Mouse (Mus musculus): ENCODE results near the gene Olfr961. TPM values are rescaled to one million over a fixed set of nuclear protein-coding genes. Genes with fewer than 3 reads are reported as not detected.

The Olfr961 gene
- total and polyA plus RNA-seq, 3 experiments = 0.11 TPM; not detected in 2

DNA sequence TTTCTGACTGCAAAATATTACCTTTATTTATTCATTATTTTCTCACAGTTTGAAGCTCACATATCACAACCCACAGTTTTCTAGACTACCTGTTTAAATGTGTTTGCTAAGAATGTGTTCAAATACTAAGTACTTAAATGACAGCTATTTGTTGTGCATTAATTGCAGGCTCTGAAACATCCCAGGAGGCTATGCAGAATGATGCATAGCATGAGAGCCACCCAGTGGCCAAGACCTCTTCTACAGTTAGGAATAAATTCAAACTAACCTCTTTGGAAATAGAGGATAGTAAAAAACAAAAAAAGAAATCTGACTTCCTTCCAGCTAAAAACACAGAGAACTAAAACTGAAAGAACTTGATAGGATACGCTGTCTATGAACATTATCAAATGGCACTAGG is 32.9 kb upstream of the Olfr961 start:
- TF ChIP-seq CTCF (IDR thresholded peaks at IDR 0.05; ENCODE audit: low read depth, low read length) (no peak), GATA2 (IDR thresholded peaks at IDR 0.05; ENCODE audit: borderline replicate concordance, low read depth, low read length) (no peak), POLR2AphosphoS5 (IDR thresholded peaks at IDR 0.05; ENCODE audit: insufficient replicate concordance, low read depth, low read length) (no peak), TAL1 (conservative IDR thresholded peaks at IDR 0.05; ENCODE audit: low read depth, low read length) (no peak), GATA1 (IDR thresholded peaks at IDR 0.05; ENCODE audit: borderline replicate concordance, low read length) (no peak)
- no peaks in the 10 kb centered on the region for H3K36me3 ChIP-seq (replicated peaks)
- no peak for ATAC-seq (ENCODE audit: extremely low read depth, insufficient number of reproducible peaks, low FRiP score, poor library complexity, severe bottlenecking)
- H3K4me3 ChIP-seq (ENCODE audit: low read depth, low read length) = no peak overlapping the region
- no peaks in the 10 kb centered on the region for H3K4me1 ChIP-seq (ENCODE audit: insufficient read depth, low read depth, low read length)
- no peaks in the 10 kb centered on the region for H3K27me3 ChIP-seq (ENCODE audit: insufficient read depth, low read length)
- DNase-seq (ENCODE audit: low spot score) = no peak
- no peaks in the 10 kb centered on the region for H3K9me3 ChIP-seq (replicated peaks)

DNA sequence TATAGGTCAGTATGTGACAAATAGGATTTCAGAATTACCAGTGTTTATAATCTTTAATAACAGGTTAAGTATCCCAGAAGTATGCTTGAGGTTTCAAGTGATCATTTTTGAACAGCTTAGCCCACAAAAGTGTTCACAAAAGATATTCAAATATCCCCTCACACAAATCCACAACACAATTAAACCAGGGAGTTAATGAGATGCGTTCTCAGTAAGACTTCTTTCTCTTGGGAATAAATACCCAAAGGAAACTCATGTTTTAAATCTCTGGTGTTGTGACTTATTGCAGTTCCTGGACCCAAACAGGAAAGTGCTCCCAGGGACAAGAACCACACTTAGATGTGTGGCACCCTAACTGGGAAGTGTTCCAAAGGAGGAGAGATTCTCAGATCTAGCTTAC is 23.8 kb upstream of the Olfr961 start, which contains the start of gene Olfr960:
Gene Olfr960, plus strand, starts transcription at position 301 of the 400 bp plus-strand sequence.
- no peak within 1 kb of the TSS for H3K4me3 ChIP-seq (ENCODE audit: low read depth, low read length)
- H3K27me3 ChIP-seq (ENCODE audit: insufficient read depth, low read length) = no peaks in the 10 kb centered on the region
- DNase-seq (ENCODE audit: low spot score) (no peak), ATAC-seq (ENCODE audit: extremely low read depth, insufficient number of reproducible peaks, low FRiP score, poor library complexity, severe bottlenecking) (no peak)
- no peaks in the 10 kb centered on the region for H3K36me3 ChIP-seq (replicated peaks)
- no peaks in the 10 kb centered on the region for H3K9me3 ChIP-seq (replicated peaks)
- TF ChIP-seq GATA2 (IDR thresholded peaks at IDR 0.05; ENCODE audit: borderline replicate concordance, low read depth, low read length) = no peak
- no peak for TF ChIP-seq GATA1 (IDR thresholded peaks at IDR 0.05; ENCODE audit: borderline replicate concordance, low read length)
- no peak for TF ChIP-seq POLR2AphosphoS5 (IDR thresholded peaks at IDR 0.05; ENCODE audit: insufficient replicate concordance, low read depth, low read length)
- TF ChIP-seq TAL1 (conservative IDR thresholded peaks at IDR 0.05; ENCODE audit: low read depth, low read length) = no peak
- no peak for TF ChIP-seq CTCF (IDR thresholded peaks at IDR 0.05; ENCODE audit: low read depth, low read length)
- H3K4me1 ChIP-seq (ENCODE audit: insufficient read depth, low read depth, low read length) = no peaks in the 10 kb centered on the region

DNA sequence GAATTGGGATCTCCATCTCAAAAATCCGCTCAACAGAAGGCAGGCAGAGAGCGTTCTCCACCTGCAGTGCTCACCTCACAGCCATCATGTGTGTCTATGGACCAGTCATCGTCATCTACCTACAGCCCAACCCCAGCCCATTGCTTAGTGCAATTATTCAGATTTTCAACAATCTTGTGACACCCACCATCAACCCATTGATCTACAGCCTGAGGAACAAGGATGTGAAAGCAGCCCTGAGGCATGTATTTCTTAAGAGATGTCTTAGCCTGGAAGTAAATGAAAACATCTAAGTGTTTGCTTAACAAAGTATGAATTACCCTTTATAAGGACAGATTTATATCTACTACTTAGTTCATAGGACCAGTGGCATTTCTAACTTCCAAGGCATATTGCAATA is 21.1 kb upstream of the Olfr961 start:
- ATAC-seq (ENCODE audit: extremely low read depth, insufficient number of reproducible peaks, low FRiP score, poor library complexity, severe bottlenecking) (no peak), DNase-seq (ENCODE audit: low spot score) (no peak)
- no peaks in the 10 kb centered on the region for H3K36me3 ChIP-seq (replicated peaks)
- no peak overlapping the region for H3K4me3 ChIP-seq (ENCODE audit: low read depth, low read length)
- TF ChIP-seq POLR2AphosphoS5 (IDR thresholded peaks at IDR 0.05; ENCODE audit: insufficient replicate concordance, low read depth, low read length) = no peak
- no peak for TF ChIP-seq CTCF (IDR thresholded peaks at IDR 0.05; ENCODE audit: low read depth, low read length)
- no peak for TF ChIP-seq GATA1 (IDR thresholded peaks at IDR 0.05; ENCODE audit: borderline replicate concordance, low read length)
- TF ChIP-seq GATA2 (IDR thresholded peaks at IDR 0.05; ENCODE audit: borderline replicate concordance, low read depth, low read length) = no peak
- no peak for TF ChIP-seq TAL1 (conservative IDR thresholded peaks at IDR 0.05; ENCODE audit: low read depth, low read length)
- no peaks in the 10 kb centered on the region for H3K27me3 ChIP-seq (ENCODE audit: insufficient read depth, low read length)
- H3K9me3 ChIP-seq (replicated peaks) = no peaks in the 10 kb centered on the region
- H3K4me1 ChIP-seq (ENCODE audit: insufficient read depth, low read depth, low read length) = no peaks in the 10 kb centered on the region

DNA sequence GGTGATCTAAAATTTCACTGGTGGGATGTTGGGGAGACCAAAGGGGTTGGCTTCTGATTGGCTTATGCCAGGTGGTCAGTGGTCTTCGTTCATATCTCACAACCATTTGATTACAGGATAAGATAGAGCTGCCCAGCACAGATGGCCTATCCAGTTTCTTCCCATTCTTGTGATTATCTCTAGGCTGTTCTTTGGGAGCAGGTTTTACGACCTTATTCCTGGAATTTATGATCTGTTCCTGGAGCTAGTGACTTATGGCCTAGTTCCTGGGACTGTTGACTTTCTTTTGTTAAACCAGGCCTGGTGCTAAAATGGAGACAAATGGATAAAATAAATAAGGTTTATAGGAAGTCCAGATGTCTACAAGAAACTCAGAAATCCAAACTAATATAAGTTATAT is 20.2 kb upstream of the Olfr961 start:
- no peak overlapping the region for H3K4me3 ChIP-seq (ENCODE audit: low read depth, low read length)
- TF ChIP-seq POLR2AphosphoS5 (IDR thresholded peaks at IDR 0.05; ENCODE audit: insufficient replicate concordance, low read depth, low read length) (no peak), GATA2 (IDR thresholded peaks at IDR 0.05; ENCODE audit: borderline replicate concordance, low read depth, low read length) (no peak), GATA1 (IDR thresholded peaks at IDR 0.05; ENCODE audit: borderline replicate concordance, low read length) (no peak), CTCF (IDR thresholded peaks at IDR 0.05; ENCODE audit: low read depth, low read length) (no peak), TAL1 (conservative IDR thresholded peaks at IDR 0.05; ENCODE audit: low read depth, low read length) (no peak)
- H3K36me3 ChIP-seq (replicated peaks) = no peaks in the 10 kb centered on the region
- H3K4me1 ChIP-seq (ENCODE audit: insufficient read depth, low read depth, low read length) = no peaks in the 10 kb centered on the region
- no peaks in the 10 kb centered on the region for H3K27me3 ChIP-seq (ENCODE audit: insufficient read depth, low read length)
- no peak for ATAC-seq (ENCODE audit: extremely low read depth, insufficient number of reproducible peaks, low FRiP score, poor library complexity, severe bottlenecking)
- DNase-seq (ENCODE audit: low spot score) = no peak
- no peaks in the 10 kb centered on the region for H3K9me3 ChIP-seq (replicated peaks)

DNA sequence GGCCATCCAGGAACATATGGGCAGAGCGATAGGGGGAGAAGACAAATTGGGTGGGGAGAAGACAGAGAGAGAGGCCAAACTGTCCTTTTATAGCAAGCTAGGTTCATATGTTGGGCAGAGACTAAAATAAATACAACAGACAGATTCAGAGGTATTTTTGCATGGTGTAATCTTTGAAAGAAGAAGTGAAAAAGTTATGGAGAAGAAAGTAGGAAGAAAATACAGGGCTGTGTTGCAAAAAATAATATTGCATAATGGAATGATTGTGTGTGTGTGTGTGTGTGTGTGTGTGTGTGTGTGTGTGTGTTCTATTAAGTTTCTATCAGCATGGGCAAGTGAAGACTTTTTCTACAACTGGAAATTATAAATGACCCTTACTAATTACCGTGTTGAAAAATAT is 15.8 kb upstream of the Olfr961 start:
- no peak for DNase-seq (ENCODE audit: low spot score)
- Histone ChIP-seq H3K9me3 (replicated peaks) (no peaks in the 10 kb centered on the region), H3K27me3 (ENCODE audit: insufficient read depth, low read length) (no peaks in the 10 kb centered on the region), H3K36me3 (replicated peaks) (no peaks in the 10 kb centered on the region), H3K4me3 (ENCODE audit: low read depth, low read length) (no peak overlapping the region), H3K4me1 (ENCODE audit: insufficient read depth, low read depth, low read length) (no peaks in the 10 kb centered on the region)
- TF ChIP-seq POLR2AphosphoS5 (IDR thresholded peaks at IDR 0.05; ENCODE audit: insufficient replicate concordance, low read depth, low read length) (no peak), GATA2 (IDR thresholded peaks at IDR 0.05; ENCODE audit: borderline replicate concordance, low read depth, low read length) (no peak), GATA1 (IDR thresholded peaks at IDR 0.05; ENCODE audit: borderline replicate concordance, low read length) (no peak), TAL1 (conservative IDR thresholded peaks at IDR 0.05; ENCODE audit: low read depth, low read length) (no peak), CTCF (IDR thresholded peaks at IDR 0.05; ENCODE audit: low read depth, low read length) (no peak)
- ATAC-seq (ENCODE audit: extremely low read depth, insufficient number of reproducible peaks, low FRiP score, poor library complexity, severe bottlenecking) = no peak

DNA sequence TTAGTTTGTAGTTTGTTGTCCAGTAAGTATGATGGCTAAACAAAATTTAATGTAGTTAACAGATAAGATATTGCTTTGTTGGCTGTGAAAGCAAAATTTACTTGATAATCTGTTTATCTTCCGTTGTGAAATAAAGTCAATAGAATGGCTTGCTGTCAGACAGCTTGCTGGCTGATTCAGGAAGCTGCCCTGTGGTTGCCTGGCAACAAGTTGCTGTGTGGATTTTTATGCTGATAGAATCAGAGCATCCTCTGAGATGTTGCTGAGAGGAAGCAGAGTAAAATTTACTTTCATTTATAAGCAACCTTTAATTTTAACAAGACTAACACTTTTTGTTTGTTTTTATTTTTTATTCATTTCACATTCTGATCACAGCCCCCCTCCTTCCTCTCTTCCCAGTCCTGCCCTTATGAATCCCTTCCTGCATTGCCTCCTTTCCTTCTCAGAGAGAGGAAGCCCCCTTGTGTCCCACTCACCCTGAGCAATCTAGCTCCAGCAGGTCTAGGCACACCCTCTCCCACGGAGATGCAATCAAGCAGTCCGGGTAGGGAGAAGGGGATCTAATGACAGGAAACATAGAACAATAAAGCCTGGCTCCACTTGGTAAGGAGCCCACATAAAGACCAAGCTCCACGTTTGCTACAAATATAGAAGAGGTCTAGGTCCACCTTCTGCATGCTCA is 10.8 kb upstream of the Olfr961 start:
- ATAC-seq (ENCODE audit: extremely low read depth, insufficient number of reproducible peaks, low FRiP score, poor library complexity, severe bottlenecking) = no peak
- no peak for DNase-seq (ENCODE audit: low spot score)
- H3K9me3 ChIP-seq (replicated peaks) = no peaks in the 10 kb centered on the region
- no peak overlapping the region for H3K4me3 ChIP-seq (ENCODE audit: low read depth, low read length)
- H3K27me3 ChIP-seq (ENCODE audit: insufficient read depth, low read length) = no peaks in the 10 kb centered on the region
- H3K4me1 ChIP-seq (ENCODE audit: insufficient read depth, low read depth, low read length) = no peaks in the 10 kb centered on the region
- no peak for TF ChIP-seq TAL1 (conservative IDR thresholded peaks at IDR 0.05; ENCODE audit: low read depth, low read length)
- H3K36me3 ChIP-seq (replicated peaks) = no peaks in the 10 kb centered on the region
